ENCODE assay signal across 8 mouse cellular contexts in genomic region chr7:81335705-81336431, GRCm38 (mm10). TPM values are rescaled to one million over a fixed set of nuclear protein-coding genes. Genes with fewer than 3 reads are reported as not detected.
DNase-seq lines count a peak whose midpoint lies in the region.

No protein-coding gene starts in this region.

- intact Hi-C loops in heart, postnatal 25 days (cut with DNase I), result loop anchor here (1.0 kb wide), 1 partner anchor 169 kb away; no protein-coding TSS in a partner anchor

- peak; percentile 48 for DNase-seq in adrenal gland, postnatal 10 days
- DNase-seq in adrenal gland, postnatal 4 days (ENCODE audit: low spot score in 2 of 2), result no peak
- DNase-seq in embryo, embryonic 9.5 days (ENCODE audit: extremely low spot score), result peak; percentile 47
- peak; percentile 20 for DNase-seq in heart, postnatal 25 days (ENCODE audit: low spot score)
- DNase-seq in lung, postnatal 25 days (ENCODE audit: low spot score), result peak; percentile 22
- no peak for DNase-seq in ovary, postnatal 36 days (ENCODE audit: low spot score)
- no peak for DNase-seq in right cerebral cortex, postnatal 14 days
- no peak for DNase-seq in frontal cortex, postnatal 25 days (ENCODE audit: low spot score in 2 of 2)

RNA-seq across cellular contexts. Expression of gene Rps17, which starts 9.2 kb away (rescaled TPM):
- total RNA-seq in adrenal gland, postnatal 10 days (2021), result 1,000 to 10,000 TPM; 1,406 to 1,408 TPM
- 1,000 to 10,000 TPM; 1,568 to 1,571 TPM for total RNA-seq in adrenal gland, postnatal 4 days (2021)
- 100 to 1,000 TPM; 798 to 858 TPM for total RNA-seq in heart, postnatal 25 days (2021)

Comparison
In these comparisons a context has a peak if more than half of its experiments do, and no peak if none do; other contexts are left out.
1. DNase-seq: peak in adrenal gland, postnatal 10 days (single experiment), embryo, embryonic 9.5 days (single experiment), heart, postnatal 25 days (single experiment) and lung, postnatal 25 days (single experiment); none in adrenal gland, postnatal 4 days (0 of 2), ovary, postnatal 36 days (single experiment), right cerebral cortex, postnatal 14 days (single experiment) and frontal cortex, postnatal 25 days (0 of 2).